Mouse (Mus musculus): ENCODE measurements around the gene Brd2.
A peak's percentile ranks its signal among the peaks of the same experiment; 100 is the strongest.
"Not testable (repeated sequence)": the region's sequence is repeated elsewhere in the genome, so short reads cannot be mapped to it uniquely, and the experiment has no call there.

Brd2 gene

GRCm38 (mm10) chr17:34122188-34122984 lies at the start of gene Brd2:
Gene Brd2, minus strand, starts transcription at chr17:34122634.
- peak; percentile 90 to 95 for DNase-seq (ENCODE audit: low spot score in 2 of 2)

- peak; percentile 13 to 87 for DNase-seq (ENCODE audit: low spot score in 2 of 2)
These were observed 48.6 kb upstream of the Brd2 start for GRCm38 (mm10) chr17:34170877-34171498.

- DNase-seq (ENCODE audit: low spot score in 2 of 2), result no peak
These were observed 48.0 kb upstream of the Brd2 start for GRCm38 (mm10) chr17:34170487-34170876.

DNA sequence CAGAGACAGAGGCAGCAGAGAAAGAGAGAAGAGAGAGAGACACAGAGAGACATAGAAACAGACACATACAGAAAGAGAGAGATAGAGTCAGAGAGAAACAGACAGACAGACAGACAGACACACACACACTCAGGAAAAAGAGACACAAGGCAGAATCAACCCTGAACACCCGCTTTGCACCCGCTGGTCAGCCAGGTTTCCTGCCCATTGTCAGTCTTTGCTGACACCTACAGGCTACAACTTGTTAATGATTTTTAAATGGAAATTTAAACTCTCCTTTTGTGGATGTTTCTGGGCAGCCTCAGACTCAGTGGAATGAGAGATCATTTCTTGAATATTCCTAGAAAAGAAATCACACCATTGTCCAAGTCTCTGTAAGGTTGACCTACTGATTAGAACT lies 46.8 kb upstream of the Brd2 start:
- DNase-seq (ENCODE audit: low spot score in 2 of 2), result peak in 1 of 2 experiments; percentile 26

DNA sequence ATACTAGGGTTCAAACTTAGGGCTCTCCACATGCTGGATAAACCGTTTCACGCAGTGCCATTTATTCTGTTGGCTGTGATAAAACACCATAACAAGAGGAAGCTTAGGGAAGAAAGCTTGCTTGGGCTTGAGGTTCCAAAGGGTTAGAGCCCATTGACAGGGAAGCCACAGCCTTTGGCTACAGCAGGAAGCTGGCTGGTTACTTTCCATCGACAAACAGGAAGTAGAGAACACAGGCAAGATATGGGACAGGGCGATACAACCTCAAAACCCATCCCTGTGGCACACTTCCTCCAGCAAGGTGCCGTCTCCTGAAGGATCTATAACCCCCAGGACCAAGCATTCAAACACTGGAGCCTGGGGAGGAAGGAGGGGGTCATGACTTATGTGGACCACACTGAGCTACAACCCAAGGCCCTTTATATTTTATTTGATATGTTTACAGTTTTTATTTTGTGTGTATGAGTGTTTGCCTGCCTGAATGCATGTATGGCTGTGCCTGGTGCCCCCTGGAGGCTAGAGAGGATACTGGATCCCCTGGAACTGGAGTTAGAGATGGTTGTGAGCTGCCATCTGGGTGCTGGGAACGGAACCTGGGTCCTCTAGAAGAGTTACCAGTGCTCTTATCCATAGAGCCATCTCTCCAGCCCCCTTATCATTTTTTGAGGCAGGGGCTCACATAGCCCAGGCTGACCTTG lies 42.7 kb upstream of the Brd2 start:
- no peak for DNase-seq (ENCODE audit: low spot score in 2 of 2)

GRCm38 (mm10) chr17:34164202-34164895 lies 41.9 kb upstream of the Brd2 start:
- no peak for DNase-seq (ENCODE audit: low spot score in 2 of 2)

DNA sequence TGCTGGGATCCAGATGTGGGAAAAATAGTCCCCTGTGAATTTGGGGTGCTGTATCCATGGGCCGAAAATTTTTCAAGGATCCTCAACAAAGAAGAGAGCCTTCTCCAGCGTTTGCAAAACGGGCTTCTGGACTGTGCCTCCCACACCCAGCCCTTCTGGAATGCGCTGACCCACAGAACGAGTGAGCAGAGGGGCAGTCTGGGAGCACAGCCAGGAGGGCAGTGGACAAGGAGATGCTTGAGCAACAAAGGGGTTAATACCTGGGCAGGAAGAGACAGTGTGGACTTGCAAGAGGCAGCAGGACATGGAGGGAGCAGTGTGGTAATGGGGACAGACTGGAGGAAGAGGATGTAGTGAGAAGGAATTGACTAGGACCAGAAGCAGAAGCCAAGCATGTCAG lies 33.1 kb upstream of the Brd2 start:
- DNase-seq (ENCODE audit: low spot score in 2 of 2), result no peak

GRCm38 (mm10) chr17:34152923-34153322 lies 30.5 kb upstream of the Brd2 start, which contains the start of gene H2-DMb1:
Gene H2-DMb1, plus strand, starts transcription at chr17:34153072.
- DNase-seq (ENCODE audit: low spot score in 2 of 2), result peak in 1 of 2 experiments; percentile 69

DNA sequence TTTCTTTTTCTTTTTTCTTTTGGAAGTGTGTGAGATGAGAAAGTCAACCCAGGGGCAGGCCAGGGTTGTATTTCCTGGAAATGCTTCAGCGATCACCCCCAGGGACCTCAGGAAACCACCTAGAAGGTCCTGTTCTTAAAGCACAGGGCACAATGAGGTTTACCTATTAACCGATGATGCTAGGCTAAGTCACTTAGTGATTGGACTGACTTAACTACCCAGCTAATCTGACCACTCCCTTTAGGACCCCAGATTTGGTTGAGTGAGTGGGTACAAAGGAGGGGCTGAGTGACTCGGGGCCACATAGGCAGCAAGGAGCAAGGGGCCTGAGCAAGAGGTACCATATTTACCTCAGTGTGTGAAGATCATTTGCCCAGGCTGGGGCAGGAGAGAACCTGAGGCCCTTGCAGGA lies 22.5 kb upstream of the Brd2 start:
- no peak for DNase-seq (ENCODE audit: low spot score in 2 of 2)

DNA sequence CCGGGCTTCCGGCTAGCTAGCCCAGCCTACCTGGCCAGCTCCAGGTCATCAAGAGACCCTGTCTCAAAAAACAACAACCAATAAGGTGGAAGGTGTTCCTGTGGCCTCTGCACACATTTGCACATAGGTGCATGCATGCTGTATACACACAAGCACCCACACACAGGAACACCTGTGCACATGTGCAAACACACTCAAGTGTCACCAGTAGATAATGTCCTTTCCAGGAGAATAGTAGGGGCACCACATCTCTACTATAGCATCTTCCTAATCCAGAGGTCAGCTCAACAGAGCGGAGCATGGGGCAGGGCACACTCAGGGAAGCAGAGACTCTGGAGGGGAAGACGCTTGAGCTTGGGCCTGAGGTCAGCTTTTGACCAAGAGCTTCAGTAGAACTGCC lies 21.8 kb upstream of the Brd2 start:
- not testable (repeated sequence) for DNase-seq (ENCODE audit: low spot score in 2 of 2)

- DNase-seq (ENCODE audit: low spot score in 2 of 2), result no peak
These were observed 21.0 kb upstream of the Brd2 start for GRCm38 (mm10) chr17:34143461-34143860.

DNA sequence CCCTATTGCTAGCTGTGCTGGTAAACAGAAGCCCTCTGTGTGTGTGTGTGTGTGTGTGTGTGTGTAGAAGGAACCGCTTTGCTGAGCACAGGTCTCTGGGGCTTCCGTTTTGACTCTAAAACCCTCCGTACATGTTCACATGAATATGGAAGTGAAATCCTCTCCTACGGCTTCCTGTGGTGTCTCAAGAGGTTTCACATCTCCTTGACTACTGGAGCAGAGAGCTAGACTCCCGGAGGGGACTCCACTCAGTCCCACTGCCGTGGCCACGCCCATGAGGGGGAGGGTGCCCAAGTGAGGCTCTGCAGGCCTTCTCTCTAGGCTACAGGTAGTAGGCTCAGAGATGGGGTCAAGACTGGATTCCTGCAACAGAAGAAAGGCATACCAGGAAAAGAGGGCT lies 20.6 kb upstream of the Brd2 start, which contains the start of gene H2-DMb2:
Gene H2-DMb2, plus strand, starts transcription at position 275 of the 400 bp plus-strand sequence.
- DNase-seq (ENCODE audit: low spot score in 2 of 2), result no peak

DNA sequence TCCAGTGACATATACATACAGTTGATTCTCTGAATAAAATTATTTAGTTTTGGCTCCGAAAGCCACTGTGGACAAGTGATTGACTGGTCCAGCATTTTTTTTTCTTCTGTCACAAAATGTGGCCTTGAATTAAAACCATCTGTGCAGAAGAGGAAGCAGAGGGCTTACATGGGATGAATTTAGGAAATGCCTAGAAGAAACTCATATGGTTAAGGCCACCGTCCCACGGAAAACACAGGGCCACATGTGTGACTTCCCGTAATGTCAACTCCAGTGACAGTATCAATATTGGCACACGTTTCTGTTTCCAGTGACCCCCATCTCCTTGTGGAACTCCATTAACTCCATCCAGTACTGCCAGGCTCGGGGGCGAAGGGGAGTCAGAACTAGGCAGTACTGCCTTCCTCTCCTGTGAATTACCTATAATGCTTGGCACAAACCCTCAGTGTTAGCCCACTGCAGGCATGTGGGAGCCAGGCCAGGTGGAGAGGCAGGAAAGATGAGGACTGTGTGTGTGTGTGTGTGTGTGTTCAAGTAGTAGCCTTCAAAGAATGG lies 20.1 kb upstream of the Brd2 start:
- DNase-seq (ENCODE audit: low spot score in 2 of 2), result no peak

DNA sequence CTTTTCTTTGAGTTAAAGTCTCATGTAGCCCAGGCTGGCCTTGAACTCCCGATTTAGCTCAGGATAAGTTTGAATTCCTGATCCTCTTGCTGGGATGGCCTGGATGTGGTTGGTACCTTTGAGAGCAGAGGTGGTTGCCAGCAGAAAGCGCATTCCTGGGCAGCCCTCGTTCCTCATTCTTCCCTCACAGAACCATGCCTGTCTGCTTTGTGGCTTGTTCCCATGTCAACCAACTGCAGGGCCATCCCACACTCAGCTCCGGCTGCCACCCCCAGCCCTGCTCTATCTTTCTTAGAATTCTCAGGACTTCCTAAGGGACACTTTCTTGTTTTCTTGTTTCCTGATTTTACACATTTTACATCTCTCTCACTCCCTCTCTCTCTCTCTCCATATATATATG lies 19.0 kb upstream of the Brd2 start:
- DNase-seq (ENCODE audit: low spot score in 2 of 2), result peak in 1 of 2 experiments; percentile 58

DNA sequence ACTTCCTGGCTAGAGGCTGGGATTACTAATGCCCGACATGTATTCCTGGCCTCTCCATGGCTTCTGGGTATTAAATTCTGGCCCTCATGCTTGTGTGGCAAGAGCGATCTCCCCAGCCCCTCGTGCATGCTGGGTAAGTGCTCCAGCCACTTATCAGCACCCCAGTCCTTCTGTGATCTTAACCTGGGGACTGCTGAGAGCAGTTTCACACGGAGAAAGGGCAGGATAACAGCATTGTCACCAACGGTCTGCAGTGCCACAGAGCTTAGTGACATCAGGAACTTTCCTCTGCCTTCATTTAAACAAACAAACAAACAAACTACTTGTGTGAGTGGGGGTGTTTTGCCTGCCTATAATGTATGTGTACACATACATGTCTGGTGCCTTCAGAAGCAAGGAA lies 17.8 kb upstream of the Brd2 start:
- no peak for DNase-seq (ENCODE audit: low spot score in 2 of 2)

- DNase-seq (ENCODE audit: low spot score in 2 of 2), result no peak
These were observed 17.0 kb upstream of the Brd2 start for GRCm38 (mm10) chr17:34139416-34139815.

DNA sequence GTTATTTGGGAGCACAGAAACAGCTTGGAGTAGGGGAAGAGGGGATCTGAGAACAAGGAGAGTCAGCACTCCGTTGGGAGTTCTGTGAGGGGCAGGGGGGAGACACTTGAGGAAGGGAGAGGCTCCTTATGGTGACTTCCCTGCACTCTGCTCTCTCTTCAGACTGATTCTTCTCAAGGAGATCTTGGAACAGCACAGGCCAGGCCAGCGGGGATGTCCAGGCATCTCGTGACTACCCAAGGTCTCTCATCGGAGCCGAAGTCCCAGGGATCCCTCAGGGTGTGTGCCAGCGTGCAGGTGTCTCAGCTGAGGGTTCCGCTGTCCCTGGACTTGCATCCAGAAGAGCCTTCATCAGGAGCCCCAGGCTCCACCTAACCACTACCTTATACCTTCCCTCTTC lies 16.2 kb upstream of the Brd2 start:
- DNase-seq (ENCODE audit: low spot score in 2 of 2), result no peak

- DNase-seq (ENCODE audit: low spot score in 2 of 2), result no peak
These were observed 15.2 kb upstream of the Brd2 start for GRCm38 (mm10) chr17:34137601-34138000.

GRCm38 (mm10) chr17:34135297-34136224 lies 13.1 kb upstream of the Brd2 start:
- DNase-seq (ENCODE audit: low spot score in 2 of 2), result peak; percentile 98 to 100

- no peak for DNase-seq (ENCODE audit: low spot score in 2 of 2)
These were observed 12.0 kb upstream of the Brd2 start for GRCm38 (mm10) chr17:34134451-34134850.
